Mouse (Mus musculus) kidney, adult 2 months (tissue): ENCODE measurements around the gene Tmem29.

Experiments used
- CTCF ChIP-seq: fragments of 200-500 bp; conservative IDR thresholded peaks from 2 replicates; pipeline ENCODE4 v1.5.1; 2011; ENCODE audit warnings: low read depth, mild to moderate bottlenecking, control low read depth, low read length, moderate library complexity, mixed read lengths; ENCODE audit not compliant: insufficient read depth, insufficient read length
- POLR2A ChIP-seq: fragments of 200-500 bp; IDR thresholded peaks from one replicate; pipeline ENCODE4 v1.6.1; 2011; ENCODE audit warnings: low read depth, low read length, control low read depth

- TF ChIP-seq POLR2A (no peak), CTCF (no peak)
Observed at GRCm38 (mm10) chrX:150508696-150509095, 49.7 kb upstream of the Tmem29 start.
